Mouse (Mus musculus): Measurements from ENCODE around the gene Pax4.

- TF ChIP-seq CTCF (IDR thresholded peaks at IDR 0.05; ENCODE audit: extremely low read depth, insufficient read length, insufficient replicate concordance, low read depth, low read length) = no peak
- no peak for TF ChIP-seq POLR2A (IDR thresholded peaks at IDR 0.05; ENCODE audit: low read depth, low read length)
Measured at GRCm38 (mm10) chr6:28416981-28417380, 32.2 kb downstream of the Pax4 start.

Measured in small intestine, adult 2 months (tissue).